Mouse (Mus musculus) heart, adult 8-10 months (tissue): ENCODE results near the gene Il17d. TPM values are rescaled to one million over a fixed set of nuclear protein-coding genes. Genes with fewer than 3 reads are reported as not detected.

Experiments
- total RNA-seq, 4 experiments: library from RNA; stranded (reverse); gene quantifications; 2 replicates each; pipeline ENCODE4 v1.2.4; 2022

Il17d gene
- total RNA-seq, 4 experiments from 2014 or later, result 3.3 to 5.0 (median 3.8) TPM

Other genes starting within 250 kb of the Il17d start
- gene Cryl1, start 126.2 kb upstream of the Il17d start, total RNA-seq, result 1 to 10 TPM; 6.5 to 8.4 (median 7.5) TPM
- 1 to 10 TPM; 3.9 to 5.8 (median 5.1) TPM for gene Ift88, start 100.7 kb upstream of the Il17d start, total RNA-seq
- 10 to 100 TPM; 31.9 to 38.7 (median 35.1) TPM for gene Eef1akmt1, start 46.8 kb downstream of the Il17d start, total RNA-seq
- 10 to 100 TPM; 12.0 to 14.1 (median 13.1) TPM for gene Xpo4, start 140.7 kb downstream of the Il17d start, total RNA-seq
- gene Gm49361, start 221.3 kb downstream of the Il17d start, total RNA-seq, result 1 to 10 TPM in 3 of 4 experiments, not detected in 1; 1.6 to 2.7 (median 1.8) TPM
- gene Lats2, start 233.6 kb downstream of the Il17d start, total RNA-seq, result 10 to 100 TPM; 24.3 to 39.2 (median 31.0) TPM